Mouse (Mus musculus): ENCODE measurements around the gene Mrgpra1. TPM values are rescaled to one million over a fixed set of nuclear protein-coding genes. Genes with fewer than 3 reads are reported as not detected.

Mrgpra1 gene
- polyA plus RNA-seq, 1 experiment from 2014 or later: not detected

Other genes starting within 250 kb of the Mrgpra1 start
- 112 and 120 TPM in 2 replicates for gene Ptpn5, start 220.6 kb downstream of the Mrgpra1 start, polyA plus RNA-seq (2015; fragmentation: Nextera tagmentation; extraction: Ambion mirVana)
- gene Mrgpra6, start 149.3 kb downstream of the Mrgpra1 start, polyA plus RNA-seq (2015; fragmentation: Nextera tagmentation; extraction: Ambion mirVana): not detected in 2 replicates
- not detected in 2 replicates for gene Mrgpra9, start 101.4 kb downstream of the Mrgpra1 start, polyA plus RNA-seq (2015; fragmentation: Nextera tagmentation; extraction: Ambion mirVana)
- not detected in 2 replicates for gene Mrgpra2a, start 97.9 kb upstream of the Mrgpra1 start, polyA plus RNA-seq (2015; fragmentation: Nextera tagmentation; extraction: Ambion mirVana)
- not detected in 2 replicates for gene Mrgpra2b, start 174.6 kb upstream of the Mrgpra1 start, polyA plus RNA-seq (2015; fragmentation: Nextera tagmentation; extraction: Ambion mirVana)
- gene Mrgpra3, start 247.1 kb upstream of the Mrgpra1 start, polyA plus RNA-seq (2015; fragmentation: Nextera tagmentation; extraction: Ambion mirVana): not detected in 2 replicates

Measured in hindbrain, embryonic 13.5 days (tissue).